Mouse (Mus musculus) heart, postnatal 14 days (tissue): ENCODE measurements around the gene Adap2. TPM values are rescaled to one million over a fixed set of nuclear protein-coding genes. Genes with fewer than 3 reads are reported as not detected.
"Not testable (repeated sequence)": the region's sequence is repeated elsewhere in the genome, so short reads cannot be mapped to it uniquely, and the experiment has no call there.

Experiments
- DNase-seq, 2 experiments: peaks; one replicate each; pipeline ENCODE4 v3.0.0; 2021 to 2022
- intact Hi-C: fragments of 180-260 bp; cut with DNase I; formaldehyde crosslinking; loops from one replicate; pipeline ENCODE4 v1.15.1; 2025
- long read RNA-seq, 2 experiments: library from polyadenylated mRNA; stranded (forward); transcript quantifications; one replicate each; pipeline ENCODE4 v2.0.0; 2021
- total RNA-seq, 2 experiments: library from RNA; stranded (reverse); gene quantifications; 2 replicates each; pipeline ENCODE4 v1.2.3; 2021

Adap2 gene
- 10 to 100 TPM; 16.9 to 17.6 TPM for total RNA-seq
- long read RNA-seq, experiment 1, partial matches to known transcripts, result 0 of 1 reads
- long read RNA-seq, experiment 1, other reads (novel, unspliced or antisense), result 0 of 1 reads
- long read RNA-seq, experiment 2, result 0 reads

DNA sequence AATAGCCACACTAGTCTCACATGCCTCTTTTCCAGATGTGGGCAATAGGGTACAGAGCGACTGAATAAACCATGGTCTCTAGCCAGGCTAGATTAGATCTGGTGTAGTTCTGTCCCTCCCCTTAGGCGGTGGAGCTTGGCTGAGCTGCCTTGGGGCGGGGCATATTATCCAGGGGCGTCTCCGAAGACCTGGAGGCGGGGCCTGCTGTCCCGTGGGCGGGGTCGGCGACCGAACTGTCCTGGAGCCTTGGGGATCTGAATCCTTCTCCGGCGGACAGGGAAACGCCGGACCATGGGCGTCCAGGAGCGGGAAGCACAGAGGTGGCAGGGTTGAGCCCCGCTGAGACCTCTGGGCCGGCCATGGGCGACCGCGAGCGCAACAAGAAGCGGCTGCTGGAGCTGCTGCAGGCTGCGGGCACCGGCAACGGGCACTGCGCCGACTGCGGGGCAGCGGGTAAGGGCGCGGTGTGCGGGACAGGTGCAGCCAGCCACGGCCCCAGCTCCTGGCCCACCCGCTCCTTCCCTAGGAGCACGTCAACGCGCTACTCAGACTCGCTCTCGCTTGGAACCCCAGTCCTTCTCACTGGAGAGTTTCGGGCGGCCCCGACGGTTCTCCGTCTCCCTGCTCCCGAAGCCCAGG lies at the start of gene Adap2:
Gene Adap2 (plus strand): TSS at position 249 of the 639 bp plus-strand sequence.
- peak; percentile 94 to 95 for DNase-seq
- intact Hi-C loops, result no loop called here

DNA sequence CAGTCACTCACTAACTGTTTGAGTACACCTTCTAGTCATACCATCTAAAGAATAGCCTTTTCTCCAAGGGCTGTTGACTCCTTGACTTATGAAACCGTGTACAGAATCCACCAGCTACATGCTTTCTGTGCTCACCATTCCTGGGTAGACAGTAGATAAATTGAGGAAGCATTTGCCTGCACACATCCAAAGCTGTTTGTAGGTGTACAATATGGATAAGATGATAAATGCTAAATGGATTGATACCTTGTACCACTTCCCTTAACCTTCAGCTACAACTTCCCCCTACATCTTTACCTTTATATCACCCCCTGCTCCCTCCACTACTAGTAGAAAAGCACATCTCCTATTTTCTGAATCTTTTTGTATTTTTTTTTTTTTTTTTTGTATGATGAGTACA lies 49.5 kb upstream of the Adap2 start:
- intact Hi-C loops, result no loop called here
- DNase-seq, result no peak

DNA sequence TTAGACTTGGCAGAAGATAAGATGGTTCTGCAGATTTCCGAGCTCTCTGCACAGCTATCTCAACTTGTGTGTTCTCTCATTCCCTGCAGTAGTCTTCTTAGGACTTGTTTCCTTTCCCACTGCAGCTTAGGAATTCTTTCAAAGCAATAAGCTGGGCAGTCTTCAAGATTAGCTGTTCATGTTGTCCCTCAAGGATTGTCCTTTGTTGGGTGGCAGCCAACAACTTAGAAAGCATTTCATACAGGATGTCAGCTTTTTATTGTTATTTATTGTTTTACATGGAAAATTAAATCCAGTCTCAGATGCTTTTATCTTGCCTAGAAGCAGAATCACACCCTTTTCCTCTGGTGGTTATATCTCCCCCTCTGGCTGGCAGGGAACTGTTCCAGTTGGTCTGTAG lies 37.5 kb upstream of the Adap2 start:
- DNase-seq, result peak in 1 of 2 experiments; percentile 13
- intact Hi-C loops, result no loop called here

DNA sequence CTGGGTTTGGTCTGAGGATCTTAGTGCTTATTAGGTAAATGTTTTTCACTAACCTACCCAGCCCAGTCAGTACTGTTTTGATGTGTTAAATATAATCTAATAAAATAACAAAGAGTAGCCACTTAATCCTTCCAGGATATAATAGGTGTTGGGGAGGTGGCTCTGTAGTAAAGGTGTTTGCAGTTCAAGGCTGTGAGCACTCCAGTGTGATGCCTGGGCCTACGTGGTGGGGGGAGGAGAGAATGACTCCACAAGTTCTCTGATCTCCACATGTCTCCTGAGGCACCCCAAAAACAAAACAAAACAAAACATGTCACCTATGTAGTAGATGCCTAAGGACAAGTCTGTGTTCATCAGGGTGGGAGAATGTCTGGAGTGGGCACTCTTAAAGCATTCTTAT lies 21.9 kb upstream of the Adap2 start:
- intact Hi-C loops, result no loop called here
- DNase-seq, result no peak

DNA sequence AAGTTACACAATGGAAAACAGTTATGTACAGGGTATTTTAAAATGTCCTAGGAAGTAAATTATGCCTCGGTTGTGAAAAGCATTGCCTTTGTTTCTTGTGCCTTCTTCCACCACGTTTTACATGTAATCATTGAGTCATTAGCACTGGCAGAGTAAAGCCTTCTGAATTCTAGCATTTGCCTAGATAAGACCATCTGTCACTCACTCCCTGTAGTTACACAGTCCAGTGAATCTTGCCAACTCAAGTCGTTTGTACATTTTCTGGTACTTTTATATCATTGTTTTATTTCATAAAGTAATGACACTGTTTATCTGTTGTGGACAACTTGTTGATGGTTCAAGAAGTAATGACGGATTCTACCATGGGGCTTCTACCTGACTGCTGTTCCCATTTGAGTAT lies 19.2 kb upstream of the Adap2 start:
- no peak for DNase-seq

DNA sequence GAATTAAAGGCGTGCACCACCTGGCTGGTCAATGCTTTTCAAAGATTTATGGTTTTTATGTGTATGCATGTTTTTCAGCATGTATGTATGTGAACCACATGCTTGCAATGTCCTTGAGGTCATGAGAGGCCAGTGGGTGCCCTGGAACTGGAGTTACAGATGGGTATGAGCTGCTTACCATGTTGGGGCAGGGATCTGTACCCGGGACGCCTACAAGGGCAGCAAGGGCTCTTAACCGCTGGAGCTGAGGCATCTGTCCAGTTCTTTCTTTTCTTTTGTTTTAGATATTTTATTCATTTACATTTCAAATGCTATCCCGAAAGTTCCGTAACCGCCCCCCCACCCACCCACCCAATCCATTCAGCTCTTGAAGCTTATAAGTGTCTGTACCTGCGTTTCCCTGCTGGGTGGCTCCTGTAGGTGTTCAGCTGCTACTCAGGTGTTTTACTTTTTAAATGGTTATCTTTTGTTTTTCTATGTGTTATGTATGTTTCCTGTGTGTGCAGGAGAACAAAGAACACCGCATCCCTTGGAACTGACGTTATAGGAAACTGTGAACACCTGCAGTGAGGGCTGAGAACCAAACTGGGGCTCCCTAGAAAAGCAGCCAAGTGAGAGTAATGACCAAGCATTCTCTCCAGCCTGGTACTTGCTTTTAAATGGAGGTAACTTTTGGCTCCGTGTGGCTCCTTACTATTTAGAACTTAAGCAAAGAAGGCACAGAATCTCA lies 17.8 kb upstream of the Adap2 start:
- no peak for DNase-seq
- intact Hi-C loops, result no loop called here

More for the DNA sequence above, 19.2 kb upstream of the Adap2 start:
- intact Hi-C loops, result no loop called here

DNA sequence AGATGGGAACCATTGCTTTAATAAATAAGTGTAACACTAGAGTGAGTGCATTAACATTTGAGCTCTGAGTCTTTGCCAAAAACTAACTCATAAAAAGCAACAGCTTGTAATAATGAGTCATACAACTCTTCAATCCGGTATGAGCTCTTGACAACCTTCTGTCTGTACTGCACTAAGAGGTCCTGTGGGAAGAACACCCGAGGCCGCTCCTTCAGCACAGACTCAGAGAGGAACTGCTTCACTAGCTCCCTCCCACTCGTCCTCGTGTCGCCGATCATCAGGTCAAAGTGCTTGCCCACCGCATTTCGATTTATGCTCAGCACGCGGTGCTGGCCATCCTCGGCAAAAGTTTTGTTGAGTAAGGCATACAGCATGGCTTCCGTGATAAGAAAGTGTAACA lies 17.1 kb upstream of the Adap2 start:
- DNase-seq, result no peak
- intact Hi-C loops, result no loop called here

DNA sequence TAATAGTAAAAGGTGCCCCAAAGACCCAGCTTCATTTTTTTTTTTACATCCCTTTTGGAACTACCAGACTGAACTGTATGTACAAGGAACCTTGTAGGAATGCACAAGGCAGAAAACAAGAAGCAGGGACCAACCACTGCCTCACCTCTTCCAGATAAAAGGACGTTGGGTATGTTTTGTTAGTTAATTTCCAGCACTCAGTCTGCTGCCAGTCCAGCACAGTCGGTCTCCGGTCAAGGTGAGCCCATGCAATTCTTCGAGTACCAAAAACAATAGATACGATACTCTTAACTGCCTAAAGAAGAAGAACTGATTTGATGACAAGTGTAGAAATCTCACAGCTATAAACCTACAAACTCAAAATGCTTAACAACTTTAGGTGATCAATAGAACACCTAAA lies 16.1 kb upstream of the Adap2 start:
- intact Hi-C loops, result no loop called here
- DNase-seq, result no peak

DNA sequence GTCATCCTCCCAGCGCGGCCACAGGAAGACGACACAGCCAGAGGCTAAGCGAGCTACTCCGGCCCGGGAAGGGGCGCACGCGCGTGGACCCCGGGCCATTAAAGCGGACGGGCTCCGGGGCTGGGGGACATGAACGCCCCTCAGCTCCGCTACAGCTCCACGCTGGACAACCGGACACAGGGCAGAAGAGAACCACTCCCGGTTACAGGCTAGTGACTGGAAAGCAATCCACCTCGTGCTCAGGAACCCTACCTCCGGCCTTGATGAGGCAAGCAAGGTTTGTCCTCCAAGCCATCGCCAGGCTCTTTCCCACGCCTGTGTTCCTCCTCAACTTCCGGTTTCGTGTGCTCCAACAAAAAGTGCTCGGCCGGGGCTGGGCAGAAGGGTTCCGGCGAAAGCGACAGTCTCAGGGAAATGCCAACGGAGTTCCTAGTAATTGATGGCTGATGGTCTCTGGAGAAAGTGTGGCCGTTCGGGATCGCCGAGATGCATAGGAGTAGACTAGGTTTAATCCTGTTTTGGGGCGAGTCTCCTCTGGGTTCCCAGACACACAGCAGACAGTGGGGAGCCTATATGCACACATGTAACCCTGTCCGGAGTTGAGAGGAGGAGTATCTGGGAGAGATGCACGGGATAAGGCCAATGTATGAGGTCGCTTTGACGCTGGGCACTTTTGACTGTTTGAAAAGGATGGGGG lies 11.9 kb upstream of the Adap2 start, which contains the start of gene Tefm:
Gene Tefm (minus strand): TSS at position 351 of the 697 bp plus-strand sequence.
- intact Hi-C loops, result loop anchor here (5.0 kb wide), 2 partner anchors 55 to 100 kb away; partner anchors contain the start of gene Atad5
- DNase-seq, result peak; percentile 80 to 87

DNA sequence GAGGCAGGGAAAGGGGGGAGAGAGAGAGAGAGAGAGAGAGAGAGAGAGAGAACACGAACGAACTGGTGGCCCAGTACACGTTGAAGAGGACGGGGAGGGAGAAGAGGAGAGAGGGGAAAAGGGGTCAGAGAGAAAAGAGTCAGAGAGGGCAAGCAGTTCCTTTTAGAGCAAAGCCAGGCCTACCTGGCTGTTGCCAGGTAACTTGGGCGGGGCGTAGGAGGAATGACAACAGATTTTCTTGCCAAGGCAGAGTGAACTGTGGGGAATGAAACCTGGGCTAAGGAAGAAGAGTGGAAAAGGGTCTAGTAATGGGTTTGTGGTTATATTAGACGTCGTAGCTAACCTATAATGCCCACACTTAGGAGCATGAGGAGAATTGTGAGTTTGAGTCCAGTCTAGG lies 11.0 kb upstream of the Adap2 start:
- intact Hi-C loops, result loop anchor here (5.0 kb wide), 2 partner anchors 56 to 101 kb away; partner anchors contain the start of gene Atad5

DNA sequence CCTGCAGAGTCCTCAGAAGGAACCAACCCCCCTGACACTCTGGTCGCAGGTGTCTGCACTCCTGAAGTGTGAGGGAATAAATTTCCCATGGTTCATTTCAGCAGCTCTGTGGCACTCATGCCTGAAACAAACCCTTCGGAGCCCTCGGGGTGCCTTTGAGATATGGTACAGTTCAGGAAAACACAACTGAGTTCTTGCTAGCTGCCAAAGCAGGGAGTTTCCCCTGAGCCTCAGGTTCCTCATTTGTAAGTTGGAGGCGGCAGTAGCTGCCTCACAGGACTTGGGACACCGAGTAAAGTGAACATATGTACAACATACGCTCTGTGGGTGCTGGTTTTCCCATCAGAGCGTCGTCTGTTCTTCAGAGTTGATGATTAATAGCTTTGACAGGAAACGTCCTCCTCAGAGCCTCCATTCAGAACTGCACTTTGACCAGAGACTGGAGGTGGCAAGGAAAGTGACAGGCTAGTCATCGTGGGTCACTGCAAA lies 8.1 kb upstream of the Adap2 start:
- intact Hi-C loops, result no loop called here

More for the DNA sequence above, 11.0 kb upstream of the Adap2 start:
- no peak for DNase-seq

DNA sequence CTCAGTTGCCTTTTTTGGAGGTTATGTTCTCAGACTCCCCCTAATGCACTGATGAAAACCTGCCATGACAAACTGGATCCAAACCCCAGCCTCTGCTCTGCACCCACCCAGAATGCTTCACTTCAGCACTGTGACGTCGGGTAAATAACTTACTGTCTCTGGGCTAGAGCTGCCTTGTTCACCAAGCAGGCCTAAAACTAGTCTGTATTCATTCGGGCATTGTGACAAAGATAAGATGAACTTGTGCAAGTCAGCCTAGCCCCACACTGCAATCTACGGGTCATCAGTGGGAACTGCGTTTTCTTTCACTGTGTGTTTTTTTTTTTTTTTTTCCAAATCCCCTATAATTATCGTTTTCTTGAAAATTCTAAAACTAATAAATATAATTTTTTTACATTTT lies 6.2 kb upstream of the Adap2 start:
- intact Hi-C loops, result no loop called here
- no peak for DNase-seq

More for the DNA sequence above, 8.1 kb upstream of the Adap2 start:
- no peak for DNase-seq

DNA sequence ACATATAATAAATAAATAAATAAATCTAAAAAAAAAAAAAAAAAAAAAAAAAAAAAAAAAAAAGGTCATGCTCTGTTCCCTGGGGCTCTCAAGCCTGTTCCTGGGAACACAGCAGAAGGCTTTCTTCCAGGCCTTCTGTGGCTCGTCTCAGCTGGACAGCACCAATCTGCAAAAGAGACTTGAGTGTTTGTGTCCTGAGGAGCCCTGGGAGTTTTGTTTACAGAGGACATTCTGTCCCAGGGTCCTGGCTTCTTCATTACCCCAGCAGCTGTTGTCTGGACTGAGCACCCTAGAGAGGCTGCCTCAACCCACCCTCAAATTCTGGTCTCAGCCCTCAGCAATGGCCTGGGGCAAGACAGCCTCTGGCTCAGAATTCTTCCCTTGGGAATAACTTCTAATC lies 5.6 kb upstream of the Adap2 start:
- intact Hi-C loops, result no loop called here
- peak; percentile 53 to 60 for DNase-seq

DNA sequence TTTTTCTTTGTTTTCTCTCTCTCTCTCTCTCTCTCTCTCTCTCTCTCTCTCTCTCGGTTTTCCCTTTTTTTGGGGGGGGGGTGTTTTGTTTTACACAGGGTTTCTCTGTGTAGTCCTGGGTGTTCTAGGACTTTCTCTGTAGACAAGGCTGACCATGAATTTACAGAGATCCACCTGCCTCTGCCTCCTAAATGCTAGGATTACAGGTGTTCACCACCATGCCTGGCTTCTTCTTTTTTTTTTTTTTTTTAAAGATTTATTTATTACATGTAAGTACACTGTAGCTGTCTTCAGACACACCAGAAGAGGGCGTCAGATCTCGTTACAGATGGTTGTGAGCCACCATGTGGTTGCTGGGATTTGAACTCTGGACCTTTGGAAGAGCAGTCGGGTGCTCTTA lies 4.9 kb upstream of the Adap2 start:
- DNase-seq, intact Hi-C loops: not testable (repeated sequence)

DNA sequence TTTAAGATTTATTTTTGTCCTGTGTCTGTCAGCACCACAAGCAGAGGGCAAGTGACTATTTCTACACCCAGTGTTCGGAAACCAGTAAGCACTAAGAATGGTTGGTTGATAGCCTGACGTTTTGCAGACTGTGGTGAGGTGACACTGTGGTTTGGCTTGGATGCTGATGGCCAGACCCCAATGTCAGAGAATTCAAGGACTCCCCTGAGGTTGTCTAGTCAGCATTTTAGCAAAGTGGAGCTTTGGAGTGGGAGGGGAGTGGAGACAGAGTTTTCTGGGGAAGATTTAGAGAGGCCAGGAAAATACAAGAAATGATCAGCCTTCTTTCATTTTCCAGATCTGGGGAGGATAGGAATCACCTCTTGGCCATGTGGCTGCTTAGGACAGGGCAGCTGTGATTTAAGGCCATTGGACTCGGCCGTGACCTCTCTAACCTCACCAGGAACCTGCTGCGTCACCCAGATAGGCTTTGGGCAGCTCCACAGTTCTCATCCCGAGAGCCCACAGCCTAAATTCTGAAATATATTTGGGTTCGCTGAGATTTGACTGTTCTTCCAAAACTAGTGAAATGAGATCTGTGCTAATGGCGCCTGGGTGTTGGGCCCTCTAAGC lies 4.4 kb upstream of the Adap2 start:
- DNase-seq, result no peak
- intact Hi-C loops, result no loop called here

DNA sequence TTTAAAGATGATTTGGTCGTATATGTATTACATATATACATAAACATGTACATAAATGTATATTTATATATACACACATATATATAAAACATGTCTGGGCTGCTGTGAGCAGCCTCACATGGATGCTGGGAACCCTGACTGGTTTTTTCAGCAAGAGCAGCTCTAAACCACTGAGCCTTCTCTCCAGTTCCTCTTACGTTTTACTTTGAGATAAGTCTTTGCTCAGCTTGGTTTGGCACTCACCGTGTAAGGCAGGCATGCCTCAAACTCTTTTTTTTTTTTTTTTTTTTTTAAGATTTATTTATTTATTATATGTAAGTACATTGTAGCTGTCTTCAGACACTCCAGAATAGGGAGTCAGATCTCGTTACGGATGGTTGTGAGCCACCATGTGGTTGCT lies 3.3 kb upstream of the Adap2 start:
- no peak for DNase-seq
- intact Hi-C loops, result no loop called here

DNA sequence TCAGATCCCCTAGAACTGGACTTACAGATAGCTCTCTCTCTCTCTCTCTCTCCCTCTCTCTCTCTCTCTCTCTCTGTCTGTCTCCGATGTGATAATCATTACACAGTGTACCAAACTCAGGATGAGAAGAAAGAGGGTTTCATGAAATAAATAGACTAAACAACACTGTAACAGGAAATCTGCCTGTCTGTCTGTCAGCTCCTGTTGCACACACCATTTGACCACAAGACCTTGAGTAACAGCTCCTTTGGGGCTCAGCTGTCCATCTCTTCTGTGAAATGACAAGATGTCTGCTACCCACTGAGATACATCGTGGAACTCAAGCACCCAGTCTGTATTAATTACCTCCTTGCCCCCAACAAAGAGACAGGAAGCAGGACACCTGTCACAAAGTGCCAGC lies 2.4 kb upstream of the Adap2 start:
- no peak for DNase-seq
- intact Hi-C loops, result no loop called here

DNA sequence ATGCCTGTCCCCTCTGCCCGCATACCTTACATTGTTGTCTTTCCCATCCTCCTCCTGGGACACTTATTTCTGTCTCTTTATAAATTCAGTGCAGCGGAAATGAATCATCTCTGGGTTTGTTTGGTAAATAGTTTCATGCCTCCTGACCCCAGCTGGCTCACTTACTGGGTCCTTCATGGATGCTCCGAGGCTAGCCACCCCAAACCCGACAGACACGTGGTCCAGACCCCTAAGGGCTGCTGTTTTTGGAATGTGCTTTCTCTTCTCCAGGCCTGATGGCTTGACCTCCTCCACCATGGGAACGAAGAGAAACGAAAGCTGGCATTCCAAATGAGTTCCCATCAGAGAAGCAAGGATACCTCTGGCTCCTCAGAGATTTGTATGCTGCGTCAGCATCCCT lies 1.5 kb upstream of the Adap2 start:
- intact Hi-C loops, result no loop called here
- DNase-seq, result no peak

DNA sequence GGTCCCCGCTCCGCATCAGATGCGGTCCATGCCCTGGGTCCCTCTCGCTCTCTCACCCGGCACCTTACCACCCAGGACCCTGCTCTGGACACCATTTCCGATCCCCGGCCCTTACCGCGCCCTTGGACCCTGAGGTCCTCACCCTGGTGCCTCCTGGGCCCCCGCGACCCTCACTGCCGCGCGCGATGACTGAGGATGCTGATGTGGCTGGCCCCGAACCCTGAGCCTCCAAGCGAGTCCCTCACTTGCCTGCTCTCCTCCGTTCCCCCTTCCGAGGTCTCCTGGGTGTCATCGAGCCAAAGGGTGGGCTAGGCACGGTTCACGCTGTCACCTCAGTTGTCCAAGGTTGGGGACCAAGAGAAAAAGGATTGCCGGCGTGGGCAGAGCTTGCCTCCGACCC lies 596 bp downstream of the Adap2 start:
- DNase-seq, result no peak
- intact Hi-C loops, result no loop called here

DNA sequence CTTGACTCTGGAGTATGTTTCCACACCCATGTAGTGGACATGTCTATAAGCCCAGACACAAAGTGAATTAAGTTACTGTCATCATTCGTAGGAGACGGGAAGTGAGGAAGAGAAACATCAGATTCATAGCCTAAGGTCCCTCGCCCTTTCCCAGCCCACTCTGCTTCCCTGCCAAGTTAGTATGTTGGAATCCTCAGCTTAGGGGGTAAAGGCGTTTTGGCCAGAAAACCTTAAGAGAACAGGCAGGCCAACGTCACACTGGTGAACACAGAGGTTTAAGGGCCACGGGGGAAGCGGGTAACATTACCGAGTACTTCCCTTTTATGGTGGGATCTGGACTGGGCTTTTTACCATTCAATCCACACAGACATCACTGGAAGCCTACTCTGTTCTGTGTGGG lies 1.6 kb downstream of the Adap2 start:
- intact Hi-C loops, result no loop called here
- DNase-seq, result no peak

DNA sequence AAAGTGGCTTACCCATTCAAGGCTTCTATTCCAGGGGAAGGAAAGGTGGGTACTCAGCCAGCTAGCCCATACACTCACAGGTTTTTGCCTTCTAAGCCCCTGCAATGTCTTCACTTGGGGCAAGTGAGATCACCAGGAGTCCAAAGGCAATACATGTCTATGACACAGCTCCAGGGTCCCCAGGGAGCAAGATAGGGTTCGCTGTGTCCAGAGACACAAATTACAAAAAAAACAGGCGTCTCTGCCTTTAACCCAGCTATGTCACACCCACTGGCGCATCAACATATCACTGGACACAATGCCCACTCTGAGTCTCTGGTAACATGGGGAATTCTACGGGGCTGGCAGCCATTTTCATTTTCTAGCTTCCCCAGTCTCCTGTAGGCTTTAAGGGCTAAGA lies 2.1 kb downstream of the Adap2 start:
- intact Hi-C loops, result no loop called here
- DNase-seq, result no peak
